Mouse (Mus musculus) E14TG2a.4 (cell line): Measurements from ENCODE around the gene Nog.

Source experiments
- CTCF ChIP-seq: conservative IDR thresholded peaks from 2 replicates; pipeline ENCODE4 v1.5.1; 2014; ENCODE audit warnings: low read length
- NANOG ChIP-seq: IDR thresholded peaks from 2 replicates; pipeline ENCODE4 v1.6.1; 2014; ENCODE audit warnings: borderline replicate concordance, low read length, mixed read lengths
- POU5F1 ChIP-seq: IDR thresholded peaks from 2 replicates; pipeline ENCODE4 v1.6.1; 2014; ENCODE audit warnings: low read length, borderline replicate concordance

DNA sequence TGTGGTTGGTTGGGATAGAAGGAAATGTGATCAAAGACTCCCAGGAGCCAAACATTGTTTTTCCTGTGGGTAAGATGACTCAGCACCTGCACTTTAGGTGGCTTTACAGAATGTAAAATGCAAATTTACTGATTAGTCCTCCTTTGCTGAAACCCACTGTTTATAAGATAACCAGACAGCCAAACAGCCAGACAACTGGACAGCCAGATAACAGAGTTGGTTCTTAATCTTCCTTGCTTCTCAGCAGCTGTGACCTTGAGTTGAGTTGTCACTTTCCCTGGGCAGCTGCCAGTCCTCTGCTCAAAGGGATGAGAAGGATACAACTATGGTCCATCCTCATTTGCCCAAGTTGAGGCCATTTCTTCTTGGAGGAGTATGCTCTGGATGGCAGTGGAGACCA is 35.8 kb upstream of the Nog start:
- TF ChIP-seq CTCF (no peak), NANOG (no peak), POU5F1 (no peak)
